Mouse (Mus musculus): Measurements from ENCODE around the gene Acat3. TPM values are rescaled to one million over a fixed set of nuclear protein-coding genes. Genes with fewer than 3 reads are reported as not detected.
"Not testable (repeated sequence)": the region's sequence is repeated elsewhere in the genome, so short reads cannot be mapped to it uniquely, and the experiment has no call there.

The Acat3 gene
- polyA plus RNA-seq, 1 experiment from 2014 or later: 0.95 TPM

GRCm38 (mm10) chr17:12906436-12906835 lies 34.0 kb downstream of the Acat3 start:
- no peak for ATAC-seq
- Histone ChIP-seq H3K36me3 (ENCODE audit: control insufficient read depth, insufficient read depth, low read length) (peaks cover 13% of the 10 kb centered on the region), H3K9ac (ENCODE audit: low read depth, low read length) (no peak overlapping the region), H3K4me1 (ENCODE audit: control insufficient read depth, insufficient read depth, low read depth, low read length) (no peaks in the 10 kb centered on the region), H3K4me3 (ENCODE audit: low read length) (no peak overlapping the region), H3K27ac (ENCODE audit: low read depth, low read length) (no peak overlapping the region), H3K9me3 (ENCODE audit: control insufficient read depth, low read length) (no peaks in the 10 kb centered on the region), H3K4me2 (ENCODE audit: low read length) (no peak overlapping the region), H3K27me3 (replicated peaks; ENCODE audit: control insufficient read depth, insufficient read depth, low read length) (no peaks in the 10 kb centered on the region)
- 95% methylated on average over 9 of the region's 9 CpGs for WGBS

GRCm38 (mm10) chr17:12905810-12906209 lies 34.6 kb downstream of the Acat3 start:
- WGBS: 92% methylated on average over 4 of the region's 4 CpGs
- Histone ChIP-seq H3K36me3 (ENCODE audit: control insufficient read depth, insufficient read depth, low read length) (peaks cover 11% of the 10 kb centered on the region), H3K4me3 (ENCODE audit: low read length) (no peak overlapping the region), H3K27me3 (replicated peaks; ENCODE audit: control insufficient read depth, insufficient read depth, low read length) (no peaks in the 10 kb centered on the region), H3K4me2 (ENCODE audit: low read length) (no peak overlapping the region), H3K4me1 (ENCODE audit: control insufficient read depth, insufficient read depth, low read depth, low read length) (no peaks in the 10 kb centered on the region), H3K9ac (ENCODE audit: low read depth, low read length) (no peak overlapping the region), H3K27ac (ENCODE audit: low read depth, low read length) (no peak overlapping the region), H3K9me3 (ENCODE audit: control insufficient read depth, low read length) (no peaks in the 10 kb centered on the region)
- no peak for ATAC-seq

DNA sequence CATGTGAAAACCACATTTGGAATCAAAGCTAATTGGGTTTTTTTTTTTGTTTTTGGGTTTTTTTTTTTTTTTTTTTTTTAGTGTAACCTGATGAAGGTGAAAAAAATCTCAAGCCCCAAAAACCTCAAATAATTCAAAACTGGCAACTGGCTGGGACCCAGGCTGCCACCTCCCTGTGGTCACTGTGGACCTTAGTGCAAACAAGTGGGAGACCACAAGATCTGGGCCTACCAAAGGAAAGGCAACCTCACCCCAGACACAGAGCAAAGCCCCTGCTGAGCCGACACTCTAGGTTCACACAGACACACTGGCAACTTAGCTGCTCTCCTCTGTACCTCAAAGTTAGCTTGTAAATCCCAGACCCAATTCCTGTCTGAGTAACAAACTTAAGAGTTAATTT lies 36.1 kb downstream of the Acat3 start:
- Histone ChIP-seq H3K27ac (ENCODE audit: low read depth, low read length) (no peak overlapping the region), H3K9ac (ENCODE audit: low read depth, low read length) (no peak overlapping the region), H3K27me3 (replicated peaks; ENCODE audit: control insufficient read depth, insufficient read depth, low read length) (no peaks in the 10 kb centered on the region), H3K4me1 (ENCODE audit: control insufficient read depth, insufficient read depth, low read depth, low read length) (no peaks in the 10 kb centered on the region), H3K4me2 (ENCODE audit: low read length) (no peak overlapping the region), H3K4me3 (ENCODE audit: low read length) (no peak overlapping the region), H3K9me3 (ENCODE audit: control insufficient read depth, low read length) (no peaks in the 10 kb centered on the region), H3K36me3 (ENCODE audit: control insufficient read depth, insufficient read depth, low read length) (peaks cover 7% of the 10 kb centered on the region)
- 76% methylated on average over 1 of the region's 1 CpGs for WGBS
- ATAC-seq: no peak

DNA sequence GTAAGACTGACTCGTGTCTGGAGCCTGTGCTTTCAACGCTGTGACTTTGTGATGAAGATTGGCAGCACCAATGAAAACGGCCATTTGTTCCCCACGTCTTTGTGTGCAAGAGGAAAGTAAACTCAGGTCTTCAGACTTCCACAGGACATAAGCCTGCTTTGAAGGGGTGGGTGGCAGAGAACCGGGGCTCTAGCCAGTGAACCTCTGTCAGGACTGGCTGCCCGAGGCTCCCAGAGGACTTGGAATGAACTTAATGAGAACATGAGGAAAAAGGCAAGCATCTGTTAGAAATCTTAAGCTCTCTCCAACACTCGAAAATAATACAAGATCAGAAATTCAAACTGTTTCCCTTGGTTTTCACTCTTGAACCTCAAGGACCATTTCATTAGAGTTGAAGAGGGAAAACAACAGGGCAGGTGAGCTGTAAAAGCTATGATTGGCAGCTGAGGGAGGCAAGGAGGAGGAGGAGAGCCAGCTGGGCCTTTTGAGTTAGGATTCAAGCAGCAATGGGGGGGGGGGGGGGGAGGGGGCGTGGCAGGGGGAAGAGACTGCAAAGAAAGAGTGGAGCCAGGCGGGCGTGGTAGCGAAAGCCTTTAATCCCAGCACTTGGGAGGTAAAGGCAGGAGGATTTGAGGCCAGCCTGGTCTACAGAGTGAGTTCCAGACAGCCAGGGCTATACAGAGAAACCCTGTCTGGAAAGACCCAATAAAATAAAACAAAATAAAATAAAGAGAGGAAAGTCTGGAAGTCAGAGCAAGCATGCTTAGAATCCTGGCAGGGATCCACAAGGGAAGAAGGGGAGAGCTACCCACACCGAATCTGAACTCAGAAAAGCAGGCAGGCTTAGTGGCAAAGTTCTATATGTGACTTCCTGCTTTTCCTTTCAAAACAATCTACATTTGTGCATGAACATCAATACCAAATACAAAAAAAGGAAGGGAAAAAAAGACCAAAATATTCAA lies 36.7 kb downstream of the Acat3 start:
- Histone ChIP-seq H3K4me2 (ENCODE audit: low read length) (no peak overlapping the region), H3K4me1 (ENCODE audit: control insufficient read depth, insufficient read depth, low read depth, low read length) (no peaks in the 10 kb centered on the region), H3K27ac (ENCODE audit: low read depth, low read length) (no peak overlapping the region), H3K9me3 (ENCODE audit: control insufficient read depth, low read length) (no peaks in the 10 kb centered on the region), H3K9ac (ENCODE audit: low read depth, low read length) (no peak overlapping the region), H3K4me3 (ENCODE audit: low read length) (no peak overlapping the region), H3K27me3 (replicated peaks; ENCODE audit: control insufficient read depth, insufficient read depth, low read length) (no peaks in the 10 kb centered on the region), H3K36me3 (ENCODE audit: control insufficient read depth, insufficient read depth, low read length) (peaks cover 7% of the 10 kb centered on the region)
- no peak for ATAC-seq
- WGBS: 37% methylated on average over 11 of the region's 12 CpGs

DNA sequence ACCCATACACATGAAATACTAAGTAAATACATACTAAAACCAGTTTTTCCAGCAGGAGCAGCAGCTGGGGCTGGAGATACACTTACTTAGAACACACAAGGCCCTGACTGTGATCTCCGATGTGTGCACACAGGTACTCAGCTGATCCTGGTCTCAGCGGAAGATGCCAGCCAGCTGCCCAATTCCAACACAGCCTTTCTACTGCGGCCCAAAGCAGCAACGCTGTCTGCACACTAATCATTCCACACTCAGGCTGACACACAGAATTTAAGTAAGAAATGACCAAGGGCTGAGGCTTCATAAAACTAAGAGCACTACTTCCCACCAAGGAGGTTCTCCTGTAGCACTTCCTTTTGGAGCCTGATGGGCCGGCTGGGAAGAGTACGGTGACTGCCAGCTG lies 38.1 kb downstream of the Acat3 start:
- Histone ChIP-seq H3K9ac (ENCODE audit: low read depth, low read length) (no peak overlapping the region), H3K4me2 (ENCODE audit: low read length) (no peak overlapping the region), H3K4me1 (ENCODE audit: control insufficient read depth, insufficient read depth, low read depth, low read length) (no peaks in the 10 kb centered on the region), H3K27me3 (replicated peaks; ENCODE audit: control insufficient read depth, insufficient read depth, low read length) (no peaks in the 10 kb centered on the region), H3K27ac (ENCODE audit: low read depth, low read length) (no peak overlapping the region), H3K9me3 (ENCODE audit: control insufficient read depth, low read length) (no peaks in the 10 kb centered on the region), H3K4me3 (ENCODE audit: low read length) (no peak overlapping the region), H3K36me3 (ENCODE audit: control insufficient read depth, insufficient read depth, low read length) (peaks cover 7% of the 10 kb centered on the region)
- 94% methylated on average over 6 of the region's 6 CpGs for WGBS
- ATAC-seq: no peak

- not testable (repeated sequence) for H3K4me2 ChIP-seq (ENCODE audit: low read length); H3K27me3 ChIP-seq (replicated peaks; ENCODE audit: control insufficient read depth, insufficient read depth, low read length); H3K9ac ChIP-seq (ENCODE audit: low read depth, low read length); H3K4me1 ChIP-seq (ENCODE audit: control insufficient read depth, insufficient read depth, low read depth, low read length); H3K4me3 ChIP-seq (ENCODE audit: low read length); ATAC-seq; H3K36me3 ChIP-seq (ENCODE audit: control insufficient read depth, insufficient read depth, low read length); H3K27ac ChIP-seq (ENCODE audit: low read depth, low read length); H3K9me3 ChIP-seq (ENCODE audit: control insufficient read depth, low read length)
- WGBS: 30% methylated on average over 2 of the region's 2 CpGs
These were observed 41.8 kb downstream of the Acat3 start for GRCm38 (mm10) chr17:12898607-12899006.

DNA sequence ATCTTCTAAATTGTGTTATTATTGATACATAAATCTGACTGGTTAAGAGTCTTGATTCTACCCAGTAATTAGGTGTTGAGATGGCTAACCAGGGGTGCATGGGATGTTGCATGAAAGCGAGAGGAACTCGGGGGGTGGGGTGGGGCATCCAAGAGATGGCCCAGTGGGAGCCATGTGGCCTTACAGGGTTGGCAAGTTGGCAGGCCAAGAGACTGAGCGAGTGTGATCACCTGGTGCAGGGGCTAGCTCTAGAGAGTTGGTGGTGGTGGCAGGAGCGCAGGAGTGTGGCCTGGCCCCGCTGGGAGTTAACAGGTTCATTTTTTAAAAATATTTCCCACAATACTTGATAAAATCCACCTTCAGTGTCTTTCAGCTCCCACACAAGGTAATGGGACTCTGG lies 42.7 kb downstream of the Acat3 start:
- 74% methylated on average over 5 of the region's 5 CpGs for WGBS
- no peak overlapping the region for H3K9ac ChIP-seq (ENCODE audit: low read depth, low read length)
- H3K27ac ChIP-seq (ENCODE audit: low read depth, low read length): 0 out of 2 replicates have a peak overlapping the region, but pooled peaks have one; percentile 26
- no peaks in the 10 kb centered on the region for H3K4me1 ChIP-seq (ENCODE audit: control insufficient read depth, insufficient read depth, low read depth, low read length)
- no peak overlapping the region for H3K4me3 ChIP-seq (ENCODE audit: low read length)
- H3K36me3 ChIP-seq (ENCODE audit: control insufficient read depth, insufficient read depth, low read length): peaks cover 4% of the 10 kb centered on the region
- H3K9me3 ChIP-seq (ENCODE audit: control insufficient read depth, low read length): no peaks in the 10 kb centered on the region
- no peaks in the 10 kb centered on the region for H3K27me3 ChIP-seq (replicated peaks; ENCODE audit: control insufficient read depth, insufficient read depth, low read length)
- H3K4me2 ChIP-seq (ENCODE audit: low read length): no peak overlapping the region
- peak; percentile 79 for ATAC-seq

DNA sequence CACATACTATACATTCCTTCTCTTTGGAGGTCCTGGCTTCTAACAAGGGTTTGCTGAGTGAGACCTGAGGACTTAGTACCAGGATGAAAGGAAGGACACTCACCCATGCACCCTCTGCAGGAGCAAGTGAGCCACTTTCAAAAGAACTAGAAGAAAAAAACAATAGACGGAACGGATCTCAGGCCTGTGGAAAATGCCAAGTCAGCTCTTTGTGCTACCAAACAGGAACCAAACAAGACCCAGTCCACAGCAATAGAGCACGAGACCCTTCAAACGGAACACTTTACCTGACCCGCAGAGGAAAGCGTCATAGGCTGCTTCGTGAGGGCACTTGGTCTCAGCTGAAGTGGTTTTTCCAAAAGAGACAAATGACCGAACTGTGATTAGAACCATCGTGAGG lies 48.4 kb downstream of the Acat3 start:
- Histone ChIP-seq H3K9me3 (ENCODE audit: control insufficient read depth, low read length) (no peaks in the 10 kb centered on the region), H3K4me2 (ENCODE audit: low read length) (no peak overlapping the region), H3K27ac (ENCODE audit: low read depth, low read length) (no peak overlapping the region), H3K4me1 (ENCODE audit: control insufficient read depth, insufficient read depth, low read depth, low read length) (no peaks in the 10 kb centered on the region), H3K4me3 (ENCODE audit: low read length) (no peak overlapping the region), H3K36me3 (ENCODE audit: control insufficient read depth, insufficient read depth, low read length) (no peaks in the 10 kb centered on the region), H3K9ac (ENCODE audit: low read depth, low read length) (no peak overlapping the region), H3K27me3 (replicated peaks; ENCODE audit: control insufficient read depth, insufficient read depth, low read length) (no peaks in the 10 kb centered on the region)
- 94% methylated on average over 9 of the region's 9 CpGs for WGBS
- no peak for ATAC-seq

DNA sequence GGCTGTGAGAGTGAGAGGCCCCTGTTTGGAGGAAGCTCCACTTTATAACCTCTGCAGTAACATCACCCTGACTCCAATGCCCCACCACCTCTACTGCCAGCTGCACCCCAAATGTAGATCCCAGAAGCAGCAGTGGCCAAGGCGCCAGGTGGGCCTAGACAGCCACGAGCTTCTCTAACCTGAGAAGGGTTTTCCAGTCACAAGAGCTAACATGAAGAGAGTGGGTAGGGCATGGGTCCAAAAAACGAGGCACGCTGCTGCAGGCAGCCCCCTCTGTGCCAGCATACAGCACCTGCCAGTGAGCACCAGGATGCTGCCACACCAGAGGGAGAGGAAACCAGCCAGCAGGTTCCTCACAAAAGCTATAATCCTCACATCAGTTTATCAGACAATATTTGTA lies 49.3 kb downstream of the Acat3 start:
- no peak overlapping the region for H3K4me2 ChIP-seq (ENCODE audit: low read length)
- no peaks in the 10 kb centered on the region for H3K27me3 ChIP-seq (replicated peaks; ENCODE audit: control insufficient read depth, insufficient read depth, low read length)
- ATAC-seq: no peak
- H3K36me3 ChIP-seq (ENCODE audit: control insufficient read depth, insufficient read depth, low read length): no peaks in the 10 kb centered on the region
- H3K4me1 ChIP-seq (ENCODE audit: control insufficient read depth, insufficient read depth, low read depth, low read length): no peaks in the 10 kb centered on the region
- no peak overlapping the region for H3K4me3 ChIP-seq (ENCODE audit: low read length)
- no peak overlapping the region for H3K9ac ChIP-seq (ENCODE audit: low read depth, low read length)
- H3K9me3 ChIP-seq (ENCODE audit: control insufficient read depth, low read length): no peaks in the 10 kb centered on the region
- H3K27ac ChIP-seq (ENCODE audit: low read depth, low read length): no peak overlapping the region
- 76% methylated on average over 4 of the region's 4 CpGs for WGBS
